Mouse (Mus musculus) thymus, adult 2 months (tissue): Measurements from ENCODE around the gene Dop1b. TPM values are rescaled to one million over a fixed set of nuclear protein-coding genes. Genes with fewer than 3 reads are reported as not detected.

Source experiments
- DNase-seq: peaks from one replicate; pipeline ENCODE4 v3.0.0; 2021
- H3K27ac ChIP-seq: fragments of 200-500 bp; 2 replicates; pipeline ENCODE4 v1.5.1; 2012; ENCODE audit warnings: low read length, control low read depth; ENCODE audit not compliant: control insufficient read depth, insufficient read depth
- H3K27me3 ChIP-seq: fragments of 200-500 bp; 2 replicates; pipeline ENCODE4 v1.6.1; 2012; ENCODE audit warnings: mild to moderate bottlenecking, low read length, moderate library complexity, mixed read lengths; ENCODE audit not compliant: control insufficient read depth, insufficient read depth
- H3K36me3 ChIP-seq: fragments of 200-500 bp; 2 replicates; pipeline ENCODE4 v1.6.1; 2012; ENCODE audit warnings: mild to moderate bottlenecking, low read length, moderate library complexity; ENCODE audit not compliant: control insufficient read depth, insufficient read depth
- H3K4me1 ChIP-seq: fragments of 200-500 bp; replicated peaks from 2 replicates; pipeline ENCODE4 v1.6.1; 2012; ENCODE audit warnings: low read length; ENCODE audit not compliant: control insufficient read depth, insufficient read depth
- H3K4me3 ChIP-seq: fragments of 200-500 bp; 2 replicates; pipeline ENCODE4 v1.5.1; 2012; ENCODE audit warnings: mild to moderate bottlenecking, low read length, control low read depth, moderate library complexity; ENCODE audit not compliant: control insufficient read depth, insufficient read depth
- CTCF ChIP-seq: fragments of 200-500 bp; IDR thresholded peaks from 2 replicates; pipeline ENCODE4 v1.5.1; 2012; ENCODE audit warnings: mild to moderate bottlenecking, control low read depth, low read length, moderate library complexity, borderline replicate concordance; ENCODE audit not compliant: control insufficient read depth, poor library complexity, insufficient read depth; ENCODE audit errors: extremely low read depth
- POLR2A ChIP-seq: fragments of 200-500 bp; IDR thresholded peaks from 2 replicates; pipeline ENCODE4 v1.6.1; 2012; ENCODE audit warnings: mild to moderate bottlenecking, low read length, control low read depth, moderate library complexity; ENCODE audit not compliant: control insufficient read depth, poor library complexity, insufficient read depth; ENCODE audit errors: extremely low read depth
- WGBS: fragments of 180-500 bp; shearing (Covaris S2); methylation state at CpG from one replicate; pipeline ENCODE4 v1.1.7; 2018; 5-methylcytosine and 5-hydroxymethylcytosine counted together
- polyA plus RNA-seq: library from polyadenylated mRNA; depleted of rRNA; stranded (reverse); fragments of >200 nt; gene quantifications from 2 replicates; pipeline ENCODE4 v1.2.3, GENCODE M21; 2012

The Dop1b gene
- polyA plus RNA-seq, 1 experiment, result 60.6 TPM

DNA sequence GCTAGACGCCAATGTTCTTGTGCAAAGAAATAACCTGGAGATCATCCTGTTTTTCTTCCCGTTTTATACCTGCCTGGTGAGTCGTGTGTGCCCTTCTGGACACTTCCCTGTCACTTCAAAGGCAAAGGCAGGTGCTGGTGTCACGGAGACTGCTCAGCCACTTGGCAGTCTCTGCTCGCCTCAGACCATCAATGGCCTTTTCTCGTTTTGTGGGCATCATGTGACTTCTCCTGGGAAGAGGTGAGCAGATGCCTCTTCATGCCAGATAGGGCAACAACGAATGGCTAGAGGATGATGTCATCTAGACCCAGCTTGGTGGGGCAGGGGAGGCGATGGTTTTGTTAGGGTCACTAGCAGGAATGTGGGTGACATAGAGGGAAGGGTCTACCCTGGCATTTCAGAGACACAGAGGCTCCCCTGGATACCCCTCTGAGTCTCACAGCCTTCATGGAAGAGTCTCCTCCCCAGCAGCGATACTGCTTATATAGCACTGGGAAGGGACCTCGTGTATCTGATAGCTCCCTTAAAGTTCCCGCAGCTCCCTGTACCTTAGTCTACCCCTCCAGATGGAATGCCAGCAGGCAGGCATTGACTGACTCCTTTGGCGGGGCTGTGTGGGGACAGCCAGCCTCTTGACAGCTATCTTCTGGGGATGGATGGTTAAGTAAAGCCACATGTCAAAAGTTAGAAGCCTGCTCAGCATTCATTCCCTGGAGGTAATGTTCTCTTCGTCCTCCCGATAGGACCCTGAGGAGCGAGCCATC lies 37.6 kb downstream of the Dop1b start:
- no peak for DNase-seq
- no peak overlapping the region for H3K4me3 ChIP-seq
- H3K36me3 ChIP-seq, result peaks cover 3% of the 10 kb centered on the region; the same call in 1 of the 2 replicates
- peaks cover 4% of the 10 kb centered on the region; the same call in 1 of the 2 replicates for H3K4me1 ChIP-seq
- no peak for TF ChIP-seq CTCF
- no peak for TF ChIP-seq POLR2A
- H3K27ac ChIP-seq, result no peak overlapping the region
- 94% methylated on average over 15 of the region's 15 CpGs for WGBS
- H3K27me3 ChIP-seq, result no peaks in the 10 kb centered on the region

DNA sequence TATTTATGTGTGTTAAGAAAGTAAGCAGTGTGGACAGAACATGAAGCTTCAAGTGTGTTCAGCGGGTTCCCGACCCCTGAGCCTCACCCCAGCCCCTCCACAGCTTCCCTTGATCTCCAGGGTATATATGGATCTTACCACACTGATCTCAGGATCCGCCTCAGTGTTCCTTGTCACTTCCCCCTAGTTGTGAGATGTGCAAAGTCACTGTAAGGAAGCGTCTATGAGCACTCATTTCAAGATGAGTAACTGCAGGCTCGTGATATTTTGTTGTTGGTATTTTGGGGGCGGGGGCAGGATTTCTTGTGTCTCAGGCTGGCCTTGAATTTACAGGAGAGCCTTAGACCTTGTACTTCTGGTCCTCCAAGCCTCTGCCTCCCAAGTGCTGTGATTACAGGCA lies 38.8 kb downstream of the Dop1b start:
- H3K27me3 ChIP-seq, result no peaks in the 10 kb centered on the region
- TF ChIP-seq POLR2A, result no peak
- no peak for TF ChIP-seq CTCF
- DNase-seq, result no peak
- no peak overlapping the region for H3K27ac ChIP-seq
- no peak overlapping the region for H3K4me3 ChIP-seq
- H3K4me1 ChIP-seq, result peaks cover 4% of the 10 kb centered on the region; the same call in 1 of the 2 replicates
- peaks cover 3% of the 10 kb centered on the region; the same call in 1 of the 2 replicates for H3K36me3 ChIP-seq
- WGBS, result 82% methylated on average over 6 of the region's 6 CpGs

GRCm38 (mm10) chr16:93751816-93752215 lies 40.1 kb downstream of the Dop1b start:
- 33% methylated on average over 5 of the region's 5 CpGs for WGBS
- H3K36me3 ChIP-seq, result peaks cover 3% of the 10 kb centered on the region; the same call in 1 of the 2 replicates
- no peak for DNase-seq
- TF ChIP-seq POLR2A (no peak), CTCF (no peak)
- no peak overlapping the region for H3K27ac ChIP-seq
- H3K27me3 ChIP-seq, result no peaks in the 10 kb centered on the region
- H3K4me1 ChIP-seq, result peaks cover 4% of the 10 kb centered on the region; the same call in 1 of the 2 replicates
- H3K4me3 ChIP-seq, result no peak overlapping the region

DNA sequence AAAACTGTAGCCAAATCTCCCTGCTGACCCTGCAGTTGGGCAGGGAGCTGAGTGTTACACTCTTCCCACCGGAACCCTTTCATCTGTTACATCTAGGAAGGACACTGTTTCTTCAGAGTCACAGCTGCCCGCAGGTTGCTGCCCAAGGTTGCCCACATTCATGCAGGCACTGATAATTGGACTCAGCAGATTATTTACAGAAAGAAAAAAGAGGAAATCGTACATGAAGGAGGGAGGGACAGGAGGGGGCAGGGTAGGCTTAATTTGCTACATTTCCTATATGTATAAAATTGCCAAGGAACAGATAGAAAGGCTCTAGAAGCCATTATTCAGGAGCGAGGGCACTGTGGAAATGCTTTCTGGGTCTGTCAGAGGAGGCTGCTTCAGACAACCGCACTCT lies 44.9 kb downstream of the Dop1b start:
- TF ChIP-seq POLR2A, result no peak
- DNase-seq, result no peak
- peaks cover 6% of the 10 kb centered on the region for H3K36me3 ChIP-seq
- no peak overlapping the region for H3K27ac ChIP-seq
- no peaks in the 10 kb centered on the region for H3K27me3 ChIP-seq
- 70% methylated on average over 5 of the region's 5 CpGs for whole genome bisulfite sequencing
- H3K4me3 ChIP-seq, result no peak overlapping the region
- peaks cover 2% of the 10 kb centered on the region; the same call in 1 of the 2 replicates for H3K4me1 ChIP-seq

DNA sequence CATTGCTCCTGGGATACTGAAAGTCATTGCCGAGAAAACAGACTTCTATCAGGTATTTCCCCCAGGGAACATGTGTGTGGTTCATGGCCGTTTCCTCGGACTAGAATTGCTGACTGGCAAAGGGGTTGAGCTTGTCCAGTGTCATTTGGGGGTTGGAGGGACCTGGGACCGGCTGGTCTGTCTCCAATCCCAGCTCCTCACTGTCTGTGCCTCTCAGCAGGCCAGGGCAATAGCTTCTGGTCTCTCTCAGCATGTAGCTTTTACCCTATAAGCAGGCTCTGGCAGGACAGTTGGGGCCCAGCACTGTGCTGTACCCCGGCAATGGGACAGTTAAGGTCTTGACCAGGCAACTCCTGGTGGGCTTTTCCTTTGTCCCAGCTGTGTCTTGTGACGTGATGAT lies 51.7 kb downstream of the Dop1b start:
- H3K36me3 ChIP-seq, result peaks cover 6% of the 10 kb centered on the region
- TF ChIP-seq CTCF, result no peak
- TF ChIP-seq POLR2A, result no peak
- no peak overlapping the region for H3K4me3 ChIP-seq
- no peaks in the 10 kb centered on the region for H3K27me3 ChIP-seq
- peaks cover 17% of the 10 kb centered on the region for H3K4me1 ChIP-seq
- no peak for DNase-seq
- 94% methylated on average over 6 of the region's 6 CpGs for WGBS
- H3K27ac ChIP-seq, result no peak overlapping the region

GRCm38 (mm10) chr16:93764597-93764996 lies 52.9 kb downstream of the Dop1b start:
- no peak for DNase-seq
- Histone ChIP-seq H3K27ac (no peak overlapping the region), H3K4me3 (no peak overlapping the region), H3K4me1 (peaks cover 17% of the 10 kb centered on the region), H3K36me3 (peaks cover 5% of the 10 kb centered on the region), H3K27me3 (no peaks in the 10 kb centered on the region)
- WGBS, result 84% methylated on average over 4 of the region's 4 CpGs
- TF ChIP-seq CTCF (no peak), POLR2A (no peak)
